Mouse (Mus musculus) kidney, postnatal 0 days (tissue): ENCODE data around the gene Aldh16a1. TPM values are rescaled to one million over a fixed set of nuclear protein-coding genes. Genes with fewer than 3 reads are reported as not detected.

Experiments used
- ATAC-seq: fragments of 200-750 bp; cut with Nextera tagmentation; replicated peaks from 2 replicates; pipeline ENCODE4 v1.8.0; 2017; ENCODE audit warnings: low read depth, moderate number of reproducible peaks, moderate TSS enrichment, moderate library complexity; ENCODE audit not compliant: low FRiP score
- DNase-seq: peaks from one replicate; pipeline ENCODE4 v3.0.0-alpha.2; 2016; ENCODE audit warnings: low spot score
- H3K27ac ChIP-seq: fragments of 300-500 bp; sonication (generic); 2 replicates; pipeline ENCODE4 v1.5.1; 2014; ENCODE audit warnings: mild to moderate bottlenecking
- H3K27me3 ChIP-seq: fragments of 300-500 bp; sonication (generic); 2 replicates; pipeline ENCODE4 v1.6.1; 2014; ENCODE audit warnings: low read length, mixed read lengths; ENCODE audit not compliant: insufficient read depth
- H3K36me3 ChIP-seq: fragments of 300-500 bp; sonication (generic); 2 replicates; pipeline ENCODE4 v1.6.1; 2014; ENCODE audit warnings: low read length, mixed read lengths; ENCODE audit not compliant: insufficient read depth
- H3K4me1 ChIP-seq: fragments of 300-500 bp; sonication (generic); replicated peaks from 2 replicates; pipeline ENCODE4 v1.6.1; 2014; ENCODE audit warnings: antibody characterized with exemption, low read length, mixed read lengths; ENCODE audit not compliant: insufficient read depth
- H3K4me2 ChIP-seq: fragments of 300-500 bp; sonication (generic); 2 replicates; pipeline ENCODE4 v1.6.1; 2014; ENCODE audit warnings: mild to moderate bottlenecking, low read length, moderate library complexity, mixed read lengths
- H3K4me3 ChIP-seq: fragments of 300-500 bp; sonication (generic); replicated peaks from 2 replicates; pipeline ENCODE4 v1.5.1; 2014; ENCODE audit warnings: low read depth, low read length
- H3K9ac ChIP-seq: fragments of 300-500 bp; sonication (generic); 2 replicates; pipeline ENCODE4 v1.6.1; 2014; ENCODE audit warnings: low read depth, low read length
- H3K9me3 ChIP-seq: fragments of 300-500 bp; sonication (generic); replicated peaks from 2 replicates; pipeline ENCODE4 v1.6.1; 2016; ENCODE audit warnings: low read length, inconsistent platforms, mixed read lengths
- CTCF ChIP-seq: IDR thresholded peaks from 2 replicates; pipeline ENCODE4 v1.5.1; 2016; ENCODE audit warnings: antibody characterized with exemption, low read depth, mild to moderate bottlenecking, moderate library complexity
- WGBS: fragments of 180-500 bp; shearing (Covaris S2); extraction: QIAGEN DNeasy Blood & Tissue Kit; methylation state at CpG from one replicate; pipeline ENCODE4 v1.1.7; 2014; 5-methylcytosine and 5-hydroxymethylcytosine counted together
- polyA plus RNA-seq: library from polyadenylated mRNA; unstranded; fragments of >200 nt; fragmentation: Nextera tagmentation; extraction: Ambion mirVana; gene quantifications from 2 replicates; pipeline ENCODE4 v1.2.1, GENCODE M21; 2015

The Aldh16a1 gene
- polyA plus RNA-seq, 1 experiment from 2014 or later = 55.4 TPM

DNA sequence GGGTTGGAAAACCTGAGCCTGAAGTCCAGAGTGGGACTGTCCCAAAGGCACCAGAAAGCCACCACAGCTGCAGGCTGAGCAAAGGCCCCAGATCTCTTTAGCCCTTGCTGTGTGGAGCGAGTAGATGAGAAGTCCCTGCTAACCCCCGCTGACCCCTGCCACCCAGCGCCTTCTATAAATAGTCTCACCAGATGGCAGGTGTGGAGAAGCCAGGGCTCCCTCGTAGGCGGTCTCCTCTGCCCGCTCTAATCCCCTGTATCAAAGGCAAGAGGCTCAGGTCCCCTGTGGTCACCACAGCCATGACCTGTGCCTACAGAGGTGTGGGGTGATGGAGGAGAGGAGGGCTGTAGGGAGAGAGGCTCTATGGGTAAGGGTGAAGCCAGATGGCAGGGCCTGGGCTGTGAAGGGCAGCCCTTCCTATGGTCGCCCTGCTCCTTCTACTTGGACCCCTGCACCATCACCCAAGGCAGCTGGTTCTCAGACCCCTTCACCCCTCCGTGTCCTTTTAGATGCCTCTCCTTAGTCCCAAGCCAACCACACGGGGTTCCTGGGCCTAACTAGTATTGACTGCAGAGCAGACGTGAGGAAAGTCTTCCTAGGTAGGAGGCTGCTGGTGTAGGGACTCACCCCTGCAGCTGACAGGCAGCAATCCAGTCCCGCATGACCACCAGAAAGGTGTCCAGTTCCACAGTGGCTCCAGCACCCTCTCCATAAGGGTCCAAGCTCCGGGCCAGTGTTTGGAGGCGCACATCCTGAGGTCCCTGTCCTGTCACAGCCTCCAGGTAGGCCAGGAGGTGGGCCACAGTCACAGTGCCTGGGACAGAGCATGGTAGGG is 41.2 kb upstream of the Aldh16a1 start:
- Histone ChIP-seq H3K4me3 (no peak overlapping the region), H3K36me3 (no peaks in the 10 kb centered on the region), H3K4me1 (peaks cover 11% of the 10 kb centered on the region), H3K9me3 (no peaks in the 10 kb centered on the region), H3K27ac (no peak overlapping the region), H3K4me2 (no peak overlapping the region), H3K27me3 (0 out of 2 replicates have a peak, but pooled peaks cover 3% of the 10 kb centered on the region), H3K9ac (no peak overlapping the region)
- DNase-seq = no peak
- no peak for ATAC-seq
- 61% methylated on average over 13 of the region's 13 CpGs for WGBS
- no peak for TF ChIP-seq CTCF

DNA sequence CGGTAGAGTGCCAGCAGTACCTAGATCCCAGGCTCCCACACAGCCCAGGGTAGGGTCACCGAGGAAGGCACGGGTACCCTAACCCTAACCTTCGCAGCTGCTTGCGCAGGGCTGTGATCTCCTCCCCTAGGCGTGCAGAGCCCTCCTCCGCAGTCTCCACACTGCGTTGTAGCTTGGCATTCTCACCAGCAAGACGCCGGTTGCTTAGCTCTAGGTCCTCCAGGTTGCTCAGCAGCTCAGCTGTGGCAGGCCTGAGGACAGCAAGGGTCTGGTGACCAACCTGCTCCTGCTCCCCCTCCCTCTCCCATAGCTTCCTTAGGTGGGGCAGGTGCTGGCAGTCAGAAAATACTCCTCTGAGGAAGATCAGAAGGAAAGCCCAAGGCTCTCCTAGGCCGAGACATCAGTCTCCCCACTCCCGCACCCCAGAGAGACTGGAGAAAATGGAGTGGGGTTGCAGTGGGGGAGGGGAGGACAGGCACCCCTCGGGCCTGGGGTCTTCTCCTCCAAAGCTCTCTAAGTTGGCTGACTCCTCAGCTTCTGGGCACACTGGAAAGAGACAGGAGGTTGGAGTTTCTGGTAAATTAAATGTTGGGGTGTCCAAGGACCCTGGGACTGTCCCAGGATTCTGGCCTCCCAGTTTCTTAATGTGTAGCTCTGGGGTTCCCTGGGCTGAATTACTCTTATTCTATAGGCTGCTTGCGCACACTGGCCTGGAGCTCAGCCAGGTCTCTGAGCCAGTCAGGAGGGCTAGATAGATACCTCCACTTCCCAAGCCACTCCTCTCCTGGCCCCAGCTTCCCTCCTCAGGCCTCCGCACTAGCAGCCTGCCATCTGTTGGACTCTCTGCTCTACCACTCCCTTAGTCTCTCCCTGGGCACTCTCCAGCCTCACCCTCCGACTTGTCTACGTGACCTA is 39.7 kb upstream of the Aldh16a1 start:
- Histone ChIP-seq H3K27me3 (0 out of 2 replicates have a peak, but pooled peaks cover 3% of the 10 kb centered on the region), H3K4me1 (peaks cover 11% of the 10 kb centered on the region), H3K4me3 (no peak overlapping the region), H3K4me2 (no peak overlapping the region), H3K9ac (no peak overlapping the region), H3K9me3 (no peaks in the 10 kb centered on the region), H3K27ac (no peak overlapping the region), H3K36me3 (no peaks in the 10 kb centered on the region)
- no peak for DNase-seq
- ATAC-seq = no peak
- WGBS = 70% methylated on average over 17 of the region's 17 CpGs
- TF ChIP-seq CTCF = no peak

DNA sequence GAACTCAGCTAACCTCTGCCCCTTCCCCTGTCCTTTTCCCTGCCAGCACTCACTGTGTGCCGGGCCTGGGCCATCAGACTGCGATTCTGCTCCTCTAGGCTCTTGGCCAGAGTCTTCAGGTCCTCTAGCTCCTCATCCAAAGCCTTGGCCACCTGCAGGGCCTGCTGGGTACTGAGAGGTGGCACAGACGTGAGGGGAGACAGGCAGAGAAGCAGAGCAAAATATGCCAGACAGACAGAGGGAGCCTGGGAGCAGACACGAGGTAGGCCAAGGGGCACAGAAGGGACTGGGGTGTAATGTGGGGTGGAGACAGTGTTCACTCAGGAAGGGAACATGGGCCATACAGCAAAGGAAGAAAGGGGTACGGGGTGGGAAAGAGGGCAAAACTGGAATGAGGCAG is 39.0 kb upstream of the Aldh16a1 start:
- no peak for DNase-seq
- Histone ChIP-seq H3K9me3 (no peaks in the 10 kb centered on the region), H3K4me1 (peaks cover 11% of the 10 kb centered on the region), H3K9ac (no peak overlapping the region), H3K4me2 (no peak overlapping the region), H3K36me3 (no peaks in the 10 kb centered on the region), H3K27ac (no peak overlapping the region), H3K27me3 (0 out of 2 replicates have a peak, but pooled peaks cover 3% of the 10 kb centered on the region), H3K4me3 (no peak overlapping the region)
- no peak for ATAC-seq
- 53% methylated on average over 5 of the region's 5 CpGs for WGBS
- TF ChIP-seq CTCF = peak; percentile 38; the same call in 1 of the 2 replicates

DNA sequence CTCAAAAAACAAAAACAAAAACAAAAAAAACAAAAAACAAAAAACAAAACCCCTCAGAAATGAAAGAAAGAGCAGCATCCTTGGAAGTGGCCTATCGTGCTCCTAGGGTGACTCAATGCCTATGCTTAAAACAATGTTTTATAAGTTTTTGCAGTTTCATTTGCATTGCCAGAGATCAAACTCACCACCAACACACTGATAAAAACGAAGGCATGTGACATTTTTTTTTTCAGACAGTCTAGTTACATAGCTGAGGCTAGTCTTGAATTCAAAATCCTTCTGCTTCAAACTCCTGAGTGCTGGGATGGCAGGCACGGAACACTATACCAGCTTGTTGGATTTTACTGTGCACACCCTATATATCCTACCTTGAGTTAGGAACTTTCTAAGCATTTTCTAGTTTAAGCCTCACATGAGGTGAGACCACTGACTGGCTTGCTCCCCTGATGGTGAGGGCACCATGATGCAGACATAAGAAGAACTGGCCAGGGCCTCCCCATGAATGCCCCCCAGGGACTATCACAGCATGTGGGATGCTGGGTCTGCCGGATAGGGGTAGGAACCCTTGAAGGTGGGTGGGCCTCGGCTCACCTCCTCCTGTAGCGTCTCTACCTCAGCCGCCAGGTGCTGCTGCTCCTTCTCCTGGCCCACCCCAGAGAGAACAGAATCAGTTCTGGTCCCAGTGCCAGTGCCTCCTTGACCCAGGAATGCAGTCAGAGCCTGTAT is 38.4 kb upstream of the Aldh16a1 start:
- no peak for DNase-seq
- no peak overlapping the region for H3K27ac ChIP-seq
- H3K27me3 ChIP-seq = 0 out of 2 replicates have a peak, but pooled peaks cover 3% of the 10 kb centered on the region
- no peak overlapping the region for H3K4me3 ChIP-seq
- H3K9ac ChIP-seq = no peak overlapping the region
- no peak for TF ChIP-seq CTCF
- peaks cover 11% of the 10 kb centered on the region for H3K4me1 ChIP-seq
- no peaks in the 10 kb centered on the region for H3K36me3 ChIP-seq
- ATAC-seq = no peak
- H3K9me3 ChIP-seq = no peaks in the 10 kb centered on the region
- no peak overlapping the region for H3K4me2 ChIP-seq
- 84% methylated on average over 7 of the region's 7 CpGs for WGBS

DNA sequence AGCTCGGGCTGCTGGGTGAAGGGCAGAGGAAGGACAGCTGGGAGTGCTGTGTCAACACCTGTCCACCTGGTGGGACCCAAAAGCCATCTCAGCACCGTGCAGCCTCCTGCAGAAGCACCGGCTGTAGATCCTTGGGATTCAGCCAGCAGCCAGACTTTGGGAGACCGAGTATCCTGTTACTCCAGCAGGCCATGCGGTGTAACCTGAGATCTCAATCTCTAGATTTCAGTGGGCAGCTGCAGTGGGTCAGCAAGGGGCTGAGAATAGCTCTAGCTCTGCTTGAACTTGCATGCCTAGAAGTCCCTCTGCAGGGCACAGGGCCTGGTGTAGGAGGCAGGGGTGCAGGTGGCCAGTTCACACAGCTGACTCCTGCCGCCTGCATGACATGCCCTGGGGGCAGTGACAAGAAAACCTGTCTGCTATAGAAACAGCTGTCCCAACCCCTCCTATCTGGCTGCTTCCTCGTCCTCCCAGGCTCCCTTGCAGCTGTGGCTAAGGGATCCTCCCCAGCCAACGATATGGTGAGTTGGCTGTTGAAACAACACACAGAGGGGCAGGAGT is 37.5 kb upstream of the Aldh16a1 start:
- Histone ChIP-seq H3K27me3 (0 out of 2 replicates have a peak, but pooled peaks cover 3% of the 10 kb centered on the region), H3K36me3 (no peaks in the 10 kb centered on the region), H3K4me3 (no peak overlapping the region), H3K27ac (no peak overlapping the region), H3K4me2 (no peak overlapping the region), H3K4me1 (peaks cover 11% of the 10 kb centered on the region), H3K9me3 (no peaks in the 10 kb centered on the region), H3K9ac (no peak overlapping the region)
- DNase-seq = peak; percentile 86
- 5% methylated on average over 8 of the region's 8 CpGs for WGBS
- ATAC-seq = peak; percentile 65
- no peak for TF ChIP-seq CTCF

DNA sequence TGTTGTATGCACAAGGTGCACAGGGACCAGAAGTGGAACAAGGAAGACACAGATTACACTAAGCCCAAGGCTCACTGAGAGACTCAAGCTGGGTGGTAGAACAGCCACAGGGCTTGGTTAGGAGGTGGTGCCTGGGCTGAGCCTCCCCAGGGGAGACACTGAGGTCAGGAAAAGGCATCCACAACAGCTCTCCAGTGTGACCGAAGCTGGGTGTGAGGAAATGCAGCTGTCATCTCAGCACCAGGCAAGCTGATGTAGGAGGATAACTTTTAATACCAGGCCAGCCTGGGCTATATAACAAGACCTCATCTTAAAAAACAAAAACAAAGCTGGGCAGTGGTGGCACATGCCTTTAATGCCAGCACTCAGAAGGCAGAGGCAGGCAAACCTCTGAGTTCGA is 36.8 kb upstream of the Aldh16a1 start:
- no peaks in the 10 kb centered on the region for H3K36me3 ChIP-seq

More for the DNA sequence above, 36.8 kb upstream of the Aldh16a1 start:
- H3K9ac ChIP-seq = no peak overlapping the region
- H3K27me3 ChIP-seq = 0 out of 2 replicates have a peak, but pooled peaks cover 7% of the 10 kb centered on the region
- H3K4me1 ChIP-seq = peaks cover 11% of the 10 kb centered on the region
- ATAC-seq (no peak), DNase-seq (no peak)
- TF ChIP-seq CTCF = no peak
- no peak overlapping the region for H3K4me2 ChIP-seq
- H3K4me3 ChIP-seq = no peak overlapping the region
- no peaks in the 10 kb centered on the region for H3K9me3 ChIP-seq
- 49% methylated on average over 2 of the region's 2 CpGs for WGBS
- H3K27ac ChIP-seq = no peak overlapping the region
